Mouse (Mus musculus) midbrain, embryonic 12.5 days (tissue): Measurements from ENCODE around the gene Zfp697. TPM values are rescaled to one million over a fixed set of nuclear protein-coding genes. Genes with fewer than 3 reads are reported as not detected.
"Not testable (repeated sequence)": the region's sequence is repeated elsewhere in the genome, so short reads cannot be mapped to it uniquely, and the experiment has no call there.

Experiments
- ATAC-seq: fragments of 200-750 bp; cut with Nextera tagmentation; 2 replicates; pipeline ENCODE4 v1.8.0; 2017; ENCODE audit warnings: low read depth, moderate TSS enrichment, moderate library complexity; ENCODE audit not compliant: low FRiP score
- H3K27ac ChIP-seq: fragments of 300-500 bp; sonication (generic); replicated peaks from 2 replicates; pipeline ENCODE4 v1.5.1; 2016; ENCODE audit warnings: mild to moderate bottlenecking
- H3K27me3 ChIP-seq: fragments of 300-500 bp; sonication (generic); 2 replicates; pipeline ENCODE4 v1.6.1; 2016; ENCODE audit warnings: mild to moderate bottlenecking
- H3K36me3 ChIP-seq: fragments of 300-500 bp; sonication (generic); 2 replicates; pipeline ENCODE4 v1.6.1; 2016
- H3K4me1 ChIP-seq: fragments of 300-500 bp; sonication (generic); 2 replicates; pipeline ENCODE4 v1.6.1; 2016
- H3K4me2 ChIP-seq: fragments of 300-500 bp; sonication (generic); replicated peaks from 2 replicates; pipeline ENCODE4 v1.6.1; 2016; ENCODE audit warnings: mild to moderate bottlenecking, moderate library complexity
- H3K4me3 ChIP-seq: fragments of 300-500 bp; sonication (generic); 2 replicates; pipeline ENCODE4 v1.5.1; 2016; ENCODE audit warnings: mild to moderate bottlenecking
- H3K9ac ChIP-seq: fragments of 300-500 bp; sonication (generic); replicated peaks from 2 replicates; pipeline ENCODE4 v1.6.1; 2016; ENCODE audit warnings: mild to moderate bottlenecking, moderate library complexity
- H3K9me3 ChIP-seq: fragments of 300-500 bp; sonication (generic); 2 replicates; pipeline ENCODE4 v1.6.1; 2016; ENCODE audit warnings: mild to moderate bottlenecking
- WGBS: fragments of 180-500 bp; shearing (Covaris S2); methylation state at CpG from one replicate; pipeline ENCODE4 v1.1.7; 2016; 5-methylcytosine and 5-hydroxymethylcytosine counted together
- polyA plus RNA-seq: library from polyadenylated mRNA; unstranded; fragments of >200 nt; fragmentation: Nextera tagmentation; extraction: Ambion mirVana; gene quantifications from 2 replicates; pipeline ENCODE4 v1.2.1, GENCODE M21; 2016

The Zfp697 gene
- polyA plus RNA-seq, 1 experiment from 2014 or later = 9.9 TPM

DNA sequence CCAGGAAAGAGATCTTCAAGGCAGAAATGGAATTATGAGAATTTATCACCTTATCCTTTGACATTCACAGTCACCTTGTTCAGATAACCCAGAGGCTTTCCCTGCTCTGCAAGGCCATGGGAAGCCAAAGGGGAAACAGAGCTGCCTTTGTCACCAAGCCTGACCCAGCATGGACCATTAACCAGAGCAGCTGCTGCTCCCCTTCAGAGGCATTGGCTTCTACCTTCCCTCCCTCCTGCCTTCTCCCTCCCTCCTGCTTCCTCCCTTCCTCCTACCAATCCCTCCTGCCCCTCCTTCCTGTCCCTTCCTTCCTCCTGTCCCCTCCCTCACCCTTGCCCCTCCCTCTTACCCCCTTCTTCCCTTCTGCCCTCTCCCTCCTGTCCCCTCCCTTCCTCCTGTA, 111.9 kb downstream of the Zfp697 start:
- H3K4me2 ChIP-seq, H3K27me3 ChIP-seq, H3K9ac ChIP-seq, H3K36me3 ChIP-seq, H3K4me1 ChIP-seq, H3K4me3 ChIP-seq, H3K9me3 ChIP-seq, H3K27ac ChIP-seq: not testable (repeated sequence)
- ATAC-seq = 0 out of 2 replicates have a peak, but pooled peaks have one; percentile 19

GRCm38 (mm10) chr3:98495055-98495454, 112.8 kb downstream of the Zfp697 start:
- not testable (repeated sequence) for ATAC-seq, H3K27ac ChIP-seq, H3K27me3 ChIP-seq, H3K4me1 ChIP-seq, H3K36me3 ChIP-seq, H3K4me2 ChIP-seq, H3K4me3 ChIP-seq, H3K9ac ChIP-seq, H3K9me3 ChIP-seq

DNA sequence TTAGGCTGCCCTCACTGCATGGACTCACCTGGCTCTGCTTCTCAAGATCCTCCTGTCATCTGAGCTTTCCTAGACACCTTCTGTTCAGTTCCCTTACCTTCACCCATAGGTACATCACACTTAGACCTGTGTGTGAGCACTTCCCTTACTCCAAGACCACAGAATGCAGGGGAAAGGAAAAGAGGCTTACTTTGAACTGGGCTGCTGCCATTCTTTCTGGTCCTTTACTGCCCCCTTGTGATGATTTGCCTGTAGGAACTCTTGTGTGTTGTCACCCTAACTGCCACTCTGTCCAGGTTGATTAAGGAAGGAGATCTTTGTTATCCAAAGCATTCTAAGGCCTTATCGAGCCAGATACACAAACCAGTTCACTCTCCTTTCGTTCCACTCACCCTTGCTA, 114.5 kb downstream of the Zfp697 start:
- H3K9me3 ChIP-seq, H3K4me2 ChIP-seq, H3K9ac ChIP-seq, H3K4me3 ChIP-seq, H3K27me3 ChIP-seq, H3K27ac ChIP-seq, H3K36me3 ChIP-seq, H3K4me1 ChIP-seq: not testable (repeated sequence)
- 0 out of 2 replicates have a peak, but pooled peaks have one; percentile 30 for ATAC-seq
- WGBS = no CpG with 5 or more reads among the region's 2 CpGs

DNA sequence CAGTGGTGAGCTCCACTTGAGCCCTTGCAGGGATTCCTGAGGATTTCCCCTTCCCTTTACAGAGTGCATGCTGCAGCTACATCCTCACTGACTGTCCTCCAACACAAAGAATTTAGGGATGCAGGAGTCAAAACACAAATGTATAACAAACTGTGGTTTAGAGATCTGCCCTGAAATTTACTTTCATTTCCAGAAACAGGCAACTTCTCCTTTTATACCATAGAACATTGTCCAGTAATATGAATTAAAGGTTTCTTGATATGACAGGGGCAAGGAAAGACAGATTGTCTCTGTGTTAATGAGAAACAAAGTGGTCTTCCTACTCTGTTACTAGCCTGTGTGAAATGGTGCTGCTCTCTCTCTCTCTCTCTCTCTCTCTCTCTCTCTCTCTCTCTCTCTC, 115.1 kb downstream of the Zfp697 start:
- H3K27me3 ChIP-seq, H3K36me3 ChIP-seq, H3K9me3 ChIP-seq, H3K4me3 ChIP-seq, H3K27ac ChIP-seq, H3K4me1 ChIP-seq, ATAC-seq, H3K4me2 ChIP-seq, H3K9ac ChIP-seq: not testable (repeated sequence)

- ATAC-seq, H3K9me3 ChIP-seq, H3K4me3 ChIP-seq, H3K27me3 ChIP-seq, H3K4me1 ChIP-seq, H3K27ac ChIP-seq, H3K4me2 ChIP-seq, H3K9ac ChIP-seq, H3K36me3 ChIP-seq: not testable (repeated sequence)
- WGBS = no CpG with 5 or more reads among the region's 5 CpGs
These were observed 125.0 kb downstream of the Zfp697 start for GRCm38 (mm10) chr3:98507229-98507628.

DNA sequence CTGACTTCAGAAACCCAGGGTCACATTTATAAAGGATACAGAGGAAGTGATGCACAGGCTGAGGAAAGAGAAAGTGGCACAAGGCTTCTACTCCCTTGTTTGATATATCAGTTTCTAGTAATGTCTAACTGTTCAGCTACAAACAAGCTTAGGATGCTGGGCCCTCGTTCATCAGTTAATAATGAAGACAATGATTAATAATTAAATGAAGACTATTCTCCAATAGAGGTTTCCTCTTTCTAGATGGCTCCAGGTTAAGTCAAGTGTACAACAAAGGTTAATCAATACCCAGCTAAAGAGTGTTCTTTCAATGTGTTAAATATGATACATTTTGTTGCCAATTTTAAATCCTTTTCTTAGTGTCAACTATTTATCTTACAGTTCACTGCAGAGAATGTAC, 128.2 kb downstream of the Zfp697 start, which contains the start of gene Hsd3b4:
Gene Hsd3b4 (minus strand): TSS at position 101 of the 400 bp plus-strand sequence.
- not testable (repeated sequence) for H3K9ac ChIP-seq, H3K4me3 ChIP-seq, H3K9me3 ChIP-seq, ATAC-seq, H3K36me3 ChIP-seq, H3K27ac ChIP-seq, H3K4me2 ChIP-seq, H3K4me1 ChIP-seq, H3K27me3 ChIP-seq
- no CpG with 5 or more reads among the region's 1 CpGs for WGBS

DNA sequence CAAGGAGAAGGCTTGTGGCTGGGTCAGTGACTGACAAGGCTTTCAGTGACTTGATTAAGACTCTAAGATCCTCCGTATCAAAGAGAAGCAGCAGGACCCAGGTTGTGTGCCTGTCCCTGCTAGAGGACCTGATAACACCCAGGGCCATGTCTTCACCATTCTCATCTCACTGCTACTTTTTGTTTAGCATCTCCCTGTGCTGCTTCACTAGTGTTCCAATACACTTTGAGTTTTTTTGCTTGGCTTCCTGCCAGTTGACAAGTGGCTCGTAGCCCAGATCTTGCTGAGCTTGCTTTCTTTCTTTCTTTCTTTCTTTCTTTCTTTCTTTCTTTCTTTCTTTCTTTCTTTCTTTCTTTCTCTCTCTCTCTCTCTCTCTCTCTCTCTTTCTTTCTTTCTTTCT, 140.5 kb downstream of the Zfp697 start:
- H3K4me3 ChIP-seq, H3K27ac ChIP-seq, H3K9me3 ChIP-seq, H3K4me1 ChIP-seq, H3K4me2 ChIP-seq, H3K27me3 ChIP-seq, ATAC-seq, H3K9ac ChIP-seq, H3K36me3 ChIP-seq: not testable (repeated sequence)
- 71% methylated on average over 1 of the region's 2 CpGs for WGBS

GRCm38 (mm10) chr3:98524552-98524951, 142.3 kb downstream of the Zfp697 start:
- H3K9me3 ChIP-seq, ATAC-seq, H3K9ac ChIP-seq, H3K27ac ChIP-seq, H3K36me3 ChIP-seq, H3K4me1 ChIP-seq, H3K27me3 ChIP-seq, H3K4me3 ChIP-seq, H3K4me2 ChIP-seq: not testable (repeated sequence)
- WGBS = no CpG with 5 or more reads among the region's 1 CpGs

DNA sequence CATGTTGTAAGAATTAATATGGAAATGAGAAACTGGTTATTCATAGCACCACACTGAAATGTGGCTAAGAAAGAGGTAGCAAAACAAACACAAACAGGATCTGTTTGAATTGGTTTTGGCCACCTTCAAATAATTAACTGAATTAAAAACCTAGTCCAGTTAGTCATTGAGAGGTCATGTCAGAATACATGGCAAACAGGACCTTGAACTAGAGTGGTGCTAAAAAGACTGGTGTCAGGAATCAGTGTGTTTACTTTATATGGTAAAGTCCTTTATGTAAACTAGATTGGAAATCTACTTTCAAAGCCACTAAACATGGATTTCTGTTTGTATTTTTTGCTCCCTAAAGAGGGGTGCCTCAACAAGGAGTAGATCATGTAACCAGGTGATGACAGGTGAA, 142.7 kb downstream of the Zfp697 start:
- not testable (repeated sequence) for H3K27me3 ChIP-seq, H3K4me1 ChIP-seq

GRCm38 (mm10) chr3:98547641-98548040, 165.4 kb downstream of the Zfp697 start:
- H3K9ac ChIP-seq, H3K27ac ChIP-seq, H3K4me3 ChIP-seq, H3K4me1 ChIP-seq, H3K9me3 ChIP-seq, H3K27me3 ChIP-seq, ATAC-seq, H3K4me2 ChIP-seq, H3K36me3 ChIP-seq: not testable (repeated sequence)

More for the DNA sequence above, 142.7 kb downstream of the Zfp697 start:
- not testable (repeated sequence) for ATAC-seq, H3K4me2 ChIP-seq, H3K9ac ChIP-seq, H3K27ac ChIP-seq, H3K9me3 ChIP-seq, H3K4me3 ChIP-seq, H3K36me3 ChIP-seq

GRCm38 (mm10) chr3:98548495-98548894, 166.2 kb downstream of the Zfp697 start:
- H3K9me3 ChIP-seq, H3K4me3 ChIP-seq: not testable (repeated sequence)

DNA sequence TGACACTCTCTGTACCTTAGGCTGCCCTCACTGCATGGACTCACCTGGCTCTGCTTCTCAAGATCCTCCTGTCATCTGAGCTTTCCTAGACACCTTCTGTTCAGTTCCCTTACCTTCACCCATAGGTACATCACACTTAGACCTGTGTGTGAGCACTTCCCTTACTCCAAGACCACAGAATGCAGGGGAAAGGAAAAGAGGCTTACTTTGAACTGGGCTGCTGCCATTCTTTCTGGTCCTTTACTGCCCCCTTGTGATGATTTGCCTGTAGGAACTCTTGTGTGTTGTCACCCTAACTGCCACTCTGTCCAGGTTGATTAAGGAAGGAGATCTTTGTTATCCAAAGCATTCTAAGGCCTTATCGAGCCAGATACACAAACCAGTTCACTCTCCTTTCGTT, 168.0 kb downstream of the Zfp697 start:
- H3K36me3 ChIP-seq, H3K4me2 ChIP-seq, H3K27me3 ChIP-seq, H3K9ac ChIP-seq, H3K9me3 ChIP-seq, H3K4me1 ChIP-seq, H3K4me3 ChIP-seq, H3K27ac ChIP-seq: not testable (repeated sequence)
- ATAC-seq = 0 out of 2 replicates have a peak, but pooled peaks have one; percentile 34
- no CpG with 5 or more reads among the region's 2 CpGs for WGBS

More at GRCm38 (mm10) chr3:98548495-98548894, 166.2 kb downstream of the Zfp697 start:
- not testable (repeated sequence) for ATAC-seq, H3K36me3 ChIP-seq, H3K9ac ChIP-seq, H3K4me2 ChIP-seq, H3K4me1 ChIP-seq, H3K27ac ChIP-seq, H3K27me3 ChIP-seq
- no CpG with 5 or more reads among the region's 1 CpGs for WGBS

DNA sequence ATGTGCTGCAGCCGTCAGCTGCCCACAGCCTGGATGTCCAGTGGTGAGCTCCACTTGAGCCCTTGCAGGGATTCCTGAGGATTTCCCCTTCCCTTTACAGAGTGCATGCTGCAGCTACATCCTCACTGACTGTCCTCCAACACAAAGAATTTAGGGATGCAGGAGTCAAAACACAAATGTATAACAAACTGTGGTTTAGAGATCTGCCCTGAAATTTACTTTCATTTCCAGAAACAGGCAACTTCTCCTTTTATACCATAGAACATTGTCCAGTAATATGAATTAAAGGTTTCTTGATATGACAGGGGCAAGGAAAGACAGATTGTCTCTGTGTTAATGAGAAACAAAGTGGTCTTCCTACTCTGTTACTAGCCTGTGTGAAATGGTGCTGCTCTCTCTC, 168.6 kb downstream of the Zfp697 start:
- H3K36me3 ChIP-seq, H3K4me1 ChIP-seq, H3K4me2 ChIP-seq, H3K27ac ChIP-seq, H3K9me3 ChIP-seq, ATAC-seq, H3K9ac ChIP-seq, H3K27me3 ChIP-seq, H3K4me3 ChIP-seq: not testable (repeated sequence)
- WGBS = no CpG with 5 or more reads among the region's 1 CpGs
